Mouse (Mus musculus) B cell, adult 62 days (primary cell): Measurements from ENCODE around the gene Grap. TPM values are rescaled to one million over a fixed set of nuclear protein-coding genes. Genes with fewer than 3 reads are reported as not detected.

Experiments used
- total RNA-seq: library from RNA; stranded (reverse); gene quantifications from 4 replicates; pipeline ENCODE4 v1.2.4, GENCODE M21; 2023

The Grap gene
- 247 to 260 TPM (median 255 TPM) in 4 replicates for total RNA-seq

GRCm38 (mm10) chr11:61652686-61653447 is at the start of gene Grap:
Gene Grap (plus strand): TSS chr11:61653265.

GRCm38 (mm10) chr11:61683907-61684731 is 31.1 kb downstream of the Grap start, which contains the start of gene Fam83g:
Gene Fam83g (plus strand): TSS chr11:61684091.

DNA sequence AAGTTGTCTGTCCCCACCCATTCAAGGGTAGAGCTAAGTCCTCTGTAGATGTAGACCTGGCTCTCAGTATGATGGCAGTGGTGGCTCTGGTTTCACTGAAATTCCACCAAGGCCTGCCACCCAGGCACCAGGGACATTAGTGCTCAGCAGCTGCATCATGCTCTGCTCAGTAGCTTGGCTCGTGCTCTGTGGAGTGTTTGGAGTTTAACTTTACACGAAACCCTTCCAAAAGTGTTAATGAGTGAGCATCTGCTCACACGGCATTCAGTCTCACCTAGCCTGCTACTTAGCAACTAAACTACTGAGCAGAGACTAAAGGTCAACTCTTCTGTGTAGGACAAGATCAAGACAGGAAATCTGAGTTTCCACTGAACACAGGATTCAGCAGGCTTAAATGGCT is 67.6 kb downstream of the Grap start, which contains the start of gene Slc5a10:
Gene Slc5a10 (minus strand): TSS at position 191 of the 400 bp plus-strand sequence.

Other genes with a start within 250 kb of the Grap start
- gene Rnf112, start 199.1 kb upstream of the Grap start, total RNA-seq = not detected in 4 replicates
- not detected in 4 replicates for gene Mfap4, start 167.8 kb upstream of the Grap start, total RNA-seq
- 23.7 to 33.0 TPM (median 27.9 TPM) in 4 replicates for gene Mapk7, start 158.9 kb upstream of the Grap start, total RNA-seq
- gene B9d1, start 148.1 kb upstream of the Grap start, total RNA-seq = 3.1 TPM in 1 of 4 replicates, not detected in the others
- gene Epn2, start 73.6 kb upstream of the Grap start, total RNA-seq = 5.0 to 7.7 TPM (median 7.1 TPM) in 4 replicates
- gene Fam83g, start 30.8 kb downstream of the Grap start, total RNA-seq = 4.9 to 6.7 TPM (median 5.9 TPM) in 4 replicates
- gene Slc5a10, start 67.6 kb downstream of the Grap start, total RNA-seq = not detected in 4 replicates
- 46.0 to 56.4 TPM (median 50.7 TPM) in 4 replicates for gene Prpsap2, start 108.8 kb downstream of the Grap start, total RNA-seq
- 27.4 to 32.7 TPM (median 30.1 TPM) in 4 replicates for gene Ulk2, start 201.8 kb downstream of the Grap start, total RNA-seq